Mouse (Mus musculus) cerebellum, postnatal 25 days (tissue): ENCODE data around the gene Cnpy1.

Experiments used
- DNase-seq, 2 experiments: peaks; one replicate each; pipeline ENCODE4 v3.0.0; 2021; ENCODE audit warnings: mixed read lengths in 2 of 2

Cnpy1 gene

DNA sequence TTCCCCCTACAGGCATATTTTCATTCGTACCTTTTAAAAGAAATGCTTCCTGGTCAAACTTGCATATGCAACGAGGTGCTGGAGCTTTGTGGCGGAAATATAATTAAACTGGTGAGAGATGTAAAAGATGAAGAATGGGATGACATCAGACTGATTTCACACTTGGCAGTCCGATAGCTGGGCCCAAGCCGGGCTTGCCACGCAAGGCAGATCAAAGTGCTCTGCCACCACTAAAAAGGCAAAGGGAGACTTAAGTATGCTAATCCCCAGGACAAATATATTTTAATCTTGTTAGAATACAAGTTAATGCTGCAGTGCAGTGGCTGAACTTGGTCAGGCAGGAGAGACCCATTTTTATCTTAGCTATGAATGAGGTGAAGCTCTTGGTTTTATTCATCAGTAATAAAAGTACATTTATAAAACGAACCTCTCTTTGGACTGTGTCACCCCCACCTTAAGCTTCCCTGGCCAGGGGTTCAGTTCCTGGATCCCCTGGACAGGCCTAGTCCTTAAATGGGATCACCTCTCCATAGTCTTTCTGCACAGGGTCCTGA, 66.3 kb downstream of the Cnpy1 start:
- no peak for DNase-seq

DNA sequence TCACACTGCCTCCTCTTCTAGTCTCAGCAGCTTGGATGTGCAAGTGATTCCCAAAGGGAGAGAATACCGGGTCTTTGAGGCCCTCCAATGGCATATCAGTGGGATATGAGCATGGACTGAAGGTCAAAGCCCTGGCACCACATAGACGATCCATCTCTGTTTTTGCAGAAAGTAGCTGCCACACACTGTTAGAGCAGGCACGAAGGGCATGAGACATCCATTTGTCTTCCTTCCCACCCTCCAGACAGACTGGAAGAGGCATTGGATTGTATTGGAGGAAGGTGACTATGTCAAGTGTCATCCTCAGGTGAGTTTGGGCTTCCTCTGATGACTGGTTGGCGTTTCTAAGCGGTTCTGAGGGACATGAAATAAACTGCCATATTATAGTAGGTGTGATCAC, 67.3 kb downstream of the Cnpy1 start:
- no peak for DNase-seq

DNA sequence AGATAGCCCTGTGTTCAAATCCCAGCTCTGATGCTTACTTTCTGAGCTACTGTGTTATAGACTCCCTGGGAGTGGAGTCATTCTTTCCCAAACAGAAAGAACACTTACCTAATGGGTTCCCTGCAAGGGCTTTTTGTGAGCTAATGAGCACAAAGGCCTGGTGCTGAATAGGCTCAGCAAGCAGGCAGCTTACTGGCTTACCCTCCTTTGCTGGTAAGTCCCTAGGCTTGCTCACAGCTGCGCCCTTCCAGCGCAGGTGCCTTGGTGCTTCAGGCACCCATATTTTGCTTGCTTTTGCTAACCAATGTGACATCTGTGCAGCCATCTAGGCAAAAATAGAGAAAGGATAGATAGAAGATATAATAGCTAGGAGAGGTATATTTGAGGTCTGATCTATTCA, 69.0 kb downstream of the Cnpy1 start:
- DNase-seq: no peak

DNA sequence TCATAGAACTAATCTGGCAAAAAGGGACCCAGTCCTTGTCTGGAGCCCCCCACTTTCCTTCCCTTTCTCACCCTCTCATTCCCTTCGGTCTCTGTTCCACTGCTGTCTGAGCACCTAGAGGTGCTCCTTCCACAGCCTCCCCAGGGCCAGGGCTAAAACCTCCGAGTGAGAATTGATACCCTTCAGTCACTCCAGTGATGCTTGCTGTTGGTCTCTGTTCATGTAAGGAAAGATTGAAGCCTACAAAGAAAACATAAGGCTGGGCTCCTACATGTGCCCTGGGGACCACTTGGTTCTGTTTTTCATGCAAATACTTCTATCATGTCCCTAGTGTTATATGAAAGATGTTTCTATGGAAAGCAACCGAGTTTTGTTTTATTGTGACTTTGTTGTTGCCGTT, 69.6 kb downstream of the Cnpy1 start:
- no peak for DNase-seq

DNA sequence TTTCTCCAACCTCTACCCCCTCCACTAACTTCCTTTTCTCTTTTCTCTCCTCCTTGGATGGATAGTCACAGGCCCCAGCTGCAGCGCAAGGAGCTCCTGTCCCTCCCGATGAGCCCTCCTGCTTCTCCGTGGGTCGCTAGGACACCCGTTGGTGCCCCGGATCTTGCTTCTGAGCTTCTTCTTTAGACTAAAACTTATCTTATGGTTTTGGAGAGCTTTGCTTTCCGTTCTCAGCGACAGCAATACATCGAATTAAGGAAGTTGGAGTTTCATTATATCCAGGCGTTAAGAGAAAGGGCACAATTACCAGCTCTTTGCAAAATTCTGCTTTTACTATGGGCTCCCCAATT, 70.1 kb downstream of the Cnpy1 start:
- DNase-seq: no peak

DNA sequence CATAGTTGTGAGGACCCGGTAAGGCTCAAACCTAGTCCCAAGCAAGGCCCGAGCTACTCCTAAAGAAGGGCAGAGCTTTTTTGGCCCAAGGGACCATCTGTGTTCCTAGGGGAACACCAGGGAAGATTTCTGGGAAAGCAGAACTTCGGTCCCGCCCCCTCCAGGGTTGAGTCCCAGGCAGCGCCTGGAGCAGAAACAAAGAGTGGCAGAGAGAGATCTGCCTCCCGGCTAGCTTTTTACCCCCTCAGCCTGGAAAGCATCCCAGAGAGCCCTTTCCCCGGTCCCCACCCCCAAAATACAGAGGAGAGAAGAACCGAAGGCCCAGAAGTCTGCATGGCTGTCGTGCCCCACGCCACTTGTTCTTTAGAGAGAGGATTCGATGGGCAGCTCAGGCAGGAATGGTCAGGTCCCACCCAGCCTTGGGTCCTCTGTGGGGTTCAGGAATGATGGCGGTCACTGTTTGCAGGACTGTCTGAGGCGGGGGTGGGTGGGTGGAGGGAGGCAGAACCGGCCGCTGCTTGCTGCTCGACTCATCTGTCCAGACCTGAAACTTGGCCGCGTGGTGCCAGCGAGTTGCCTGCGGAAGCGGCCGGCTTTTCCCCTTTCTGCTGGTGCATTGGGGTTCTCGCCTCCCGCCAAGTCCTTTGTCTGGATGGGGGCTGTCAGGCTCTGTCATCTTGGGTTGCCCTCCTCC, 70.6 kb downstream of the Cnpy1 start:
- peak; percentile 62 to 66 for DNase-seq

DNA sequence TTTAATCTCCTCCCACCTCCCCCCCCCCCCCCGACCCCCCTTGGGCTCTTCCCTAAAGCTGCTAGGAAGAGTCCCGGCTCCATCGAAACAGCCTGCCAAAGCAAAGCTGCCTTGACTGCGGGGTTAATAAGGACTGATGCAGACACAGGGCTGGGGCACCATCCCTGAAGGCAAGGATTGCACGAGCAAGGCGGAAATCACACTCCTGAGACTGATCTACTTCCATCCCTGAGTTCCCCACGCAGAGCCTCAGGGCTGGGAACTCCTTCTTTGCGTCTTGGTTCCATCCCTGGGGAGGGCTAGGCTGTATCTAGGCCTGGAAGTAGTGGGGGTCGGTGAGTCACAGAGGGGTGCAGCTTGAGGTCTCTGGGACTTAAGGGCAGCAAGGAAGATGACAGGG, 71.5 kb downstream of the Cnpy1 start:
- DNase-seq: peak; percentile 44 to 53

DNA sequence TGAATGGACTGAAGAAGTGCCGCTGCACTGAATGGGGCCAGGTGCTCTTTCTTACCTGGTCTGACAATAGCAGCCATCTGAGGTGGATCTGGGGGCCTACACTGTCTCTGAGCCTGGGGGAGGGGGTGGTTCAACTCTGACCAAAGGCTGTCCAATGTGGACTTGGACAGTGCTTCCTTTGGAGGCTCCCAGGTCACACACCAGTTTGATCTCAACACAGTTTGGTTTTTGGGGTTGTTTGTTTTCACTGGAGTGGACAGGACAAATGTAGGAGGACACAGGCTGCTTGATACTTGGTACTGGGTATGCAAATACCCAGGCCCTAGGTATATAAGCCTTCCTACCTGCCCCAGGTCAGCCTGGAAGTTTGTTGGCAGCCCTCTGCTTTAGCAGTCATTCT, 71.9 kb downstream of the Cnpy1 start:
- peak in 1 of 2 experiments; percentile 43 for DNase-seq

DNA sequence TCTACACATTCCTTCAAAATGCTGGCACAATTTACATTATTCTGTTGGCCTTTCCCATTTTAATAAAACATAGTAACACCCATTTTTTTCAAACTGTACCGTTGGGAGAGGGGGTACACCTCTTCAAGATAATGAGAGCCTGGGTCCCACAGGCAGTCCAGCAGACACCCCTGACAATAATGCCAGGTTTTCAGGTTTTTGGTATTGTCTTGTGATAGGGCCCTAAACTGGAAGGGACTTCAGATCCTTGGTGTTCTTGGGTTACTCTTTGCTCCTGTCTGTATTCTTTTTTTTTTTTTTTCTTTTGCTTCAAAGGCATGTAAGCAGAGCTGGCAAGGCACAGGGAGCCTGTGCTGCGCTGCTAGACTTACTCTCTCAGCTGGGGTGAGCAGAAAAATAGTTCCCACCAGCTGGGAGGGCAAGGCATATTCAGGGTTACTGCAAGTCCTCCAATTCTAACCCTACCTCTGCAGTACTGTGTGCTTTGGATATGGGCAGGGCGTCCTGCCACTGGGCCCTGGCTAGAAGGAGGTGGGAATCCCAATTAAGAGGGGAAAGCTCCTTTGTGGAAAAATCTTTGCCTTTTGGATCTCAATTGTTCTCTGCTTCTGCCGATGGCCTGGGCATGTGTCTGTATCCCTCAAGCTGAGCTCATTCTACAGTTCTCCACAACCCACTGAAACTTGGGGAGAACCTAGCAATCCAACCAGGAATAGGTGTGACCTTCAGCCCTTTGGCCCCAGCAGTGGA, 72.5 kb downstream of the Cnpy1 start:
- peak in 1 of 2 experiments; percentile 48 for DNase-seq

DNA sequence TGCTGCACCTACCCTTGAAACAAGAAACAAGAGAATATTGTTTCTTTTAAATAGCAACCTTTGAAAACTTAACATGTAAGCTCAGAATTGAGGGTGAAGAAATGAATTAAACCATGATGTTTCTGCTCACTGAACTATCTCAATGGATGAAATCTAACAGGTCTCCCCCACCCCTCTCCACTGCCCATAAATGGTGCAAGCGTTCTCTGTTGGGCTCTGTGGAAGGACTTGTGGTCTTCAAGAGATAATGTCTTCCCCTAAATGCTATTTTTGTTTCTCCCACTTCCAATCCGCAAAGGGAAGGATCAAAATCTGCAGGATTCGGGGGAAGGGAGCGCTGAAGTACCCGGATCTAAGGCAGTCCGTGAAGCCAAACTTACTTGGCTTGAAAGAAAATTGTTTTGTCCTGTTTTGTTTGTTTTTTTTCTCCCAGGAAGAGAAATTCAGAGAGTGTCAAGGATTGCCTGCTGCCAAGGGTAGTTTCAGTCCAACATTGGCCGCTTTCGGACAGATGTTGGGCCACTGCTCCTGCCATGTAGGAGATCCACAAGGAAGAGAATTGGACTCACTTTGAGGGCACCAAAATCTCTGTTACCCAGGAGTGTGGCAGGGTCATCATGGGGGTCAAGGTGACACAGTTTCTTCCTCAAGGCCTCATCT, 73.2 kb downstream of the Cnpy1 start:
- DNase-seq: no peak

DNA sequence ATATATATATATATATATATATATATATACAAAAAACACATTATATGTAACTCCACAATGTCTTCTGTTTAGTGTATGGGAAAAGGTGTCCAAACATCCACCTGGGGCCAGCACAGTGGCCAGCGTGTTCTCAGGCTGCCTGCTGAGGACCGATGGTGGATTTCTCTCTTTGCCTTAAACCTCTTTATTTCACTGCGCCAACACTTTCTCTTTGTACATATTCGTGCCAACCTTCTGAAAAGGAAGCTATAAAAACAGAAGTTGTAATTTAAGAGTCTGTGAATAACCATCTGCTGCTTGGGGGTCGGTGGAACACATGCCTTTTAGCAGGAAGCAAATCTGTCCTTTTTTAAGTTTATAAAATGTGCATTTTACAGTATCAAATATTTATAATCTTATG, 73.9 kb downstream of the Cnpy1 start:
- DNase-seq: no peak

DNA sequence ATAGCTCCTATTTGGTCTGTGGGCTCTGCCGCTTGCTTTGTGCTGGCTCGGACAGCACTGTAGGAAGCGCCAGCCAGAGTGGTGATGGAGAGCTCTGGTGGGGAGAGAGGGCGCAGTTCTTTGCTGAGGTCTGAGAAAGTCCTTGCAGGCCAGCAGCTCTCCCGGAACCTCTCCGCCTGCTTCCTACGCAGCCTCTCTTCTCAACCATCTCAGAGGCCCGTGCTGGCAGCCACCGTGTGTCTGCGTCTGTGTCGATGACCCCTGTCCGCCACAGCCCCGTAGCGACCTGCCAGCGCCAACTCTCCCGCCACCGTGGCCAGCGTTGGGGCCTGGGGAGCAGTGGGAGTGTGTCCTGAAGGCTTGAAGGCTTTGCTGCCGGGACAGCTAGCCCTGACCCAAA, 74.7 kb downstream of the Cnpy1 start:
- DNase-seq: peak; percentile 71 to 75

DNA sequence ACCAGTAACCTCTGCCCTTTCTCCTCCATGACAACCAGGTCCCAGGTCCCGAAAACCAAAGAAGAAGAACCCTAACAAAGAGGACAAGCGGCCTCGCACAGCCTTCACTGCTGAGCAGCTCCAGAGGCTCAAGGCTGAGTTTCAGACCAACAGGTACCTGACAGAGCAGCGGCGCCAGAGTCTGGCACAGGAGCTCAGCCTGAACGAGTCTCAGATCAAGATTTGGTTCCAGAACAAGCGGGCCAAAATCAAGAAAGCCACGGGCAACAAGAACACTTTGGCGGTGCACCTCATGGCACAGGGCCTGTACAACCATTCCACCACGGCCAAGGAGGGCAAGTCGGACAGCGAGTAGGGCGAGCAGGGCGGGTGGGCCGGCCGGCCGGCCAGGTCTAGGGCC, 75.5 kb downstream of the Cnpy1 start:
- peak; percentile 67 to 79 for DNase-seq

DNA sequence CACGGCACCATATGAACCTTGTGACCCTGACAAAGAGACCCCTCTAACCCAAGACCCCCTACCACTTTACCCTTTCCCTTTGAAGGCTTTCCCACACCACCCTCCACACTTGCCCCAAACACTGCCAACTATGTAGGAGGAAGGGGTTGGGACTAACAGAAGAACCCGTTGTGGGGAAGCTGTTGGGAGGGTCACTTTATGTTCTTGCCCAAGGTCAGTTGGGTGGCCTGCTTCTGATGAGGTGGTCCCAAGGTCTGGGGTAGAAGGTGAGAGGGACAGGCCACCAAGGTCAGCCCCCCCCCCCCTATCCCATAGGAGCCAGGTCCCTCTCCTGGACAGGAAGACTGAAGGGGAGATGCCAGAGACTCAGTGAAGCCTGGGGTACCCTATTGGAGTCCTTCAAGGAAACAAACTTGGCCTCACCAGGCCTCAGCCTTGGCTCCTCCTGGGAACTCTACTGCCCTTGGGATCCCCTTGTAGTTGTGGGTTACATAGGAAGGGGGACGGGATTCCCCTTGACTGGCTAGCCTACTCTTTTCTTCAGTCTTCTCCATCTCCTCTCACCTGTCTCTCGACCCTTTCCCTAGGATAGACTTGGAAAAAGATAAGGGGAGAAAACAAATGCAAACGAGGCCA, 76.3 kb downstream of the Cnpy1 start:
- DNase-seq: peak in 1 of 2 experiments; percentile 53

DNA sequence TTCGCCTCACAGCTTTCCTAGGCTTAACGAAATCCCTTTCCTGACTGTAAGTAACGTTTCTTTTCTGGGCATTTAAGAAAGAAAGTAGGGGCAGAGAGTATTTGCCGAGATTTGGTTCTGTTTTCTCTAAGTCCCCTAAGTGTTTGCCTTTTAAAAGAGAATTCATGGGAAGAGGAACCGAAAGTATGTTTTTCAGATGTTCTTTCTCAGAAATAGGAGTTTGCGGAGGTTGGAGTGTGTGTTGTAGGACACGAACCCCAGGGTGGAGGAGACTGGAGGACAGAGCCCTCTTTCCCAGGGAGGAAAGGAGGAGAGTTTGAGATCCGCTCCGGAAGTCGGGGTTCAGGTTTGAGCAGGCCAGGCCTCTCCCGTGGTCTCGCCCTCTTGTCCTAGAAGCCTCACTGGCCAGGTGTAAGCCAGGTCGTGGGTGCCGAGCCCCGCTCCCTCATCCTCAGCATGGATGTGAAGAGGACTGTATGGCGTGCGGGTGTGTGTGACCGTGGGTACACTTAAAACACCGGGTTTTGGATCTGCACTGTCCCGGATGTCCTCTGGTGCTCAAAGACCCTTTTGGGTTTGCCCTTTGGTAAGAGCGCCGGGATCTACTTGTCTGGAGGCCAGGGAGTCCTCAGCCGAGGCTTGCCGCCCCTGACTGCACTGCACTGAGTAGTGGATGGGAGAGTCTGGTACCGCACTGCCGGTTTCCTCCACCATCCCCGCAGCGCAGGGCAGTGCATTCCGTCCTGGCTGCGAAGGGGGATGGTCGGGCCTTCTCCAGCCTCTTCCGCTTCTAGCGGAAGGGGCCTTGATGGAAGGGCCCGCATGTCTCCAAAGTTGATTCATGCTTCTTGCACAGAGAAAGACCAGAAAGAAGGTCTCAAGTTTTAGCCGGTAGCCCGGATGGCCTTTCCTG, 77.1 kb downstream of the Cnpy1 start:
- peak; percentile 71 to 75 for DNase-seq

DNA sequence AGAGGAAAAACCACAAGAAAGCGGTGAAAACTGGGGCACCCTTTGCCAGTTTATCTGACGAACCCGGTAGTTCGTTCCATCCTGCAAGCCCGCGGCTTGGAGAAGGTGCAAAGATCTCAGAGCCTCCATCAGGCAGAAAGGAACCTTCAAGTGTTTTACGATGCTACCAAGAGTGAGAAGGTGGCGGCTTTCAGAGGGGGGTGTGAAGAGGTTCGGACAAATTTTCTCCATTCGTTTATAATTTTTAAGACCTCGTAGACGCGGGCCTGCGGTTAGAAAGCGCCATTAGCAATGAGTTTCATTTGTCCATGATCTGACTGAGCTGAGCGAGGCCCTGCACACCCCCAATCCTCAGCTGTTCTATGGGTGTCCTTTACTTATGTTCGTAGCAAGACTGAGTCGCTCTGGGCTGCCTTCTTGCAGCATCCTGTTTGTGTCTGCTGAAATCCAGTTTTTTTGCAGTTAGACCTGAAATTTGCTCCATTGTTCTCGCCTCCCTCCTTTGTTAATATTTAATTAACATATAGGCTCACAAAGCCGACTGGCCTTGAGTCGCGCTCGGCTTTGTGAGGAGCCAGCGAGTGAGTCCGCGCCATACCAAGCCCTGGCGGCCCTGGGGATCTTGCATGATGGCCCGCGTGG, 77.9 kb downstream of the Cnpy1 start:
- DNase-seq: peak; percentile 45 to 56

DNA sequence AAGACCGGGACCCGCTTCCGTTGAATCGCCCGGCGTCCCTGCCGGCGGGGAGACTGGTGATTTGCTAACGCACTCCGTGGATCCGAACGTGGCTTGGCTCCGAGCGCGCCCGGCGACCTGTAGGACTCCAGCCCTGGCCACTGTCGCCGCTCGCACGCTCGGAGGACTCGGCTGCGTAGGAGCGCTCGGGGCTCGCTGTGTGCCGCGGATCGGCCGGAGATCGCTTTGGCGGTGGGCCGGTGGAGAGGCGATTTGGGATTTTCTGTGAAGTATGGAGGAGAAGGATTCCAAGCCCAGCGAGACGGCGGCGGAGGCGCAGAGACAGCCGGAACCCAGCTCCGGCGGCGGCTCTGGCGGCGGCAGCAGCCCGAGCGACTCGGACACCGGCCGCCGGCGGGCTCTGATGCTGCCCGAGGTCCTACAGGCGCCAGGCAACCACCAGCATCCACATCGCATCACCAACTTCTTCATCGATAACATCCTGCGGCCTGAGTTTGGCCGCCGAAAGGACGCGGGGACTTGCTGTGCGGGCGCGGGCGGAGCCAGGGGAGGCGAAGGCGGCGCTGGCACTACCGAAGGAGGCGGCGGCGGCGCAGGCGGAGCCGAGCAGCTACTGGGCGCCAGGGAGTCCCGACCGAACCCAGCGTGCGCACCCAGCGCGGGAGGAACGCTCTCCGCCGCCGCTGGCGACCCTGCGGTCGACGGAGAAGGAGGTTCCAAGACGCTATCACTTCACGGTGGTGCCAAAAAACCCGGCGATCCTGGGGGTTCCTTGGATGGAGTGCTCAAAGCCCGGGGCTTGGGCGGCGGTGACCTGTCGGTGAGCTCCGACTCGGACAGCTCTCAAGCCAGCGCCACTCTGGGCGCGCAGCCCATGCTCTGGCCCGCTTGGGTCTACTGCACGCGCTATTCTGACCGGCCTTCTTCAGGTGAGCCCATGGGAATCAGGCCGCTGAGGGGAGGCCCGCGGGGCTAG, 79.1 kb downstream of the Cnpy1 start:
- DNase-seq: peak; percentile 76

DNA sequence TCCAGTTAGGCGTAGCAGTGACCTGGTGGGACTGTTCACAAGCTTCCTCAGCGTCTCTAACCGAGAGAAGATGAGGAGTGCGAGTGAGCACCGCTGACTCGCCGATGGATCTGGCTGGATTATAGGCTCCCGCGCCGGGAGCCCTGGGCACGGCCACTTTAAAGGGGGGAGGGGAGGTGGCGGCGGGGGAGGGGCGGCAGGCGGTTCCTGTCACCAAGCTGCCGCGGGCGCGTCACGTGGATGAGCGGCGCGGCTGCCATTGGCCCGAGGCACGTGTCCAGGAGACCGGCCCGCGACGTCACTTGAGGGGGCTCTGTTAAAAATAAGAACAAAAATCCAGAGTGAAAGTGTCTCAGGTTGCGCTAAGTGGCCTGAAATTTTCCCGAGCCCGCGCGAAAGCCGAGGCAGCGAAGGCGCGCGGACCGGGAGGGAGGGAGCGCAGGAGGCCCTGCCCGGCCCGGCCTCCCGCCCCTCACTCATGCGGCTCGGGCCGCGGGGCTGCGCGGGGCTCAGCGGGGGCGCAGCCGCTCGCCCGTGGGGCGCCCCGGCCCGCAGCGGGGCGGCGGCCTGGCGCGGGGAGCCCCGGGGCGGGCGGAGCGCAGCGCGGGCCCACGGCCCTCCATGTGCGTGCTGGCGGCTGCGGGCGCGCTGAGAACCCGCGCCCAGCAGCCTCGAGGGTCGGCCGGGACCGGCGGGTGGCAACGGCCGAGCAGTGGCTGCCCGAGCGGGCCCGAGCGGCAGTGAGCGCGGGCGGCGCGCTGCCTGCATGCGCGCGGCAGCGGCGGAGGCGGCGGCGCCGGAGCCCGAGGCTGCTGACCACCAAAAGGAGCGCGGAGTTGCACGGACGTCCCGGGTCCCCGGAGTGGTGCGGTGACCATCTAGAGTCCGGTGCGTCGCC, 80.0 kb downstream of the Cnpy1 start, which contains the start of gene En2:
Gene En2, plus strand, starts transcription at position 337 of the 898 bp plus-strand sequence.
- peak; percentile 95 to 98 for DNase-seq

DNA sequence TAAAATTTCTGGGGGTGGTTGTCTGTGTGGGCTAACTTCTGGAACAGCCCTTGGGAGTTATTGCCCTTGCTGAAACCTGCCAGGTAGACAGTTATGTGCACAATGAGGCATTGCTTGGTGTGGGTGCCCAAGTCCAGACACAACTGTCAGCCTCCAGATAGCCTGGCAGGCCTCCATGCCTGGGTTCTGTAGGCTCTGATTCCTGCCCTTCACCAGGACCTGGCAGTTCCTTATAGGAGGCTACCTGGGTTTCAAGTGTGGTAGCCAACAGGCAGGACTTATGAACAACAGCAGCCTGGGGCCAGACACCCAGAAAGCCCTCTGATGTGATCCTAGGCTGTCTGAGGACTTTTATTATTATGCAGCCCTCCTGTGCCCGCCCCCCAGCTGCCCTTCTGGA, 81.7 kb downstream of the Cnpy1 start:
- DNase-seq: peak; percentile 51 to 62
